Mouse (Mus musculus) heart, embryonic 14.5 days (tissue): Measurements from ENCODE around the gene Ak1. TPM values are rescaled to one million over a fixed set of nuclear protein-coding genes. Genes with fewer than 3 reads are reported as not detected.

Experiments used
- ATAC-seq: fragments of 200-750 bp; cut with Nextera tagmentation; 2 replicates; pipeline ENCODE4 v1.8.0; 2017; ENCODE audit warnings: low read depth, moderate TSS enrichment; ENCODE audit not compliant: insufficient number of reproducible peaks, insufficient read depth, low FRiP score
- H3K27ac ChIP-seq, 2 experiments: fragments of 200-500 bp in 1 of 2; fragments of 300-500 bp in 1 of 2; sonication (generic) in 1 of 2; replicated peaks in 1 of 2; 2 replicates each; pipeline ENCODE4 v1.5.1; 2012 to 2014; ENCODE audit warnings: low read depth in 2 of 2, low read length in 2 of 2, control low read depth in 1 of 2, mild to moderate bottlenecking in 1 of 2, mixed read lengths in 1 of 2; ENCODE audit not compliant: control insufficient read depth in 1 of 2, insufficient read depth in 1 of 2
- H3K27me3 ChIP-seq: fragments of 300-500 bp; sonication (generic); 2 replicates; pipeline ENCODE4 v1.6.1; 2014; ENCODE audit warnings: mild to moderate bottlenecking, low read length, control low read depth; ENCODE audit not compliant: control insufficient read depth, insufficient read depth
- H3K36me3 ChIP-seq: fragments of 300-500 bp; sonication (generic); 2 replicates; pipeline ENCODE4 v1.6.1; 2014; ENCODE audit warnings: mild to moderate bottlenecking, control low read depth, low read length, mixed read lengths; ENCODE audit not compliant: control insufficient read depth, insufficient read depth
- H3K4me1 ChIP-seq, 2 experiments: fragments of 200-500 bp in 1 of 2; fragments of 300-500 bp in 1 of 2; sonication (generic) in 1 of 2; 2 replicates each; pipeline ENCODE4 v1.6.1; 2012 to 2014; ENCODE audit warnings: low read length in 2 of 2, control low read depth in 1 of 2, mixed read lengths in 1 of 2; ENCODE audit not compliant: control insufficient read depth in 2 of 2, insufficient read depth in 2 of 2
- H3K4me2 ChIP-seq: fragments of 300-500 bp; sonication (generic); 2 replicates; pipeline ENCODE4 v1.6.1; 2014; ENCODE audit warnings: mild to moderate bottlenecking, low read length
- H3K4me3 ChIP-seq, 2 experiments: fragments of 200-500 bp in 1 of 2; fragments of 300-500 bp in 1 of 2; sonication (generic) in 1 of 2; 2 replicates each; pipeline ENCODE4 v1.5.1; 2012 to 2014; ENCODE audit warnings: low read length in 2 of 2, mild to moderate bottlenecking in 2 of 2, control low read depth in 1 of 2, low read depth in 1 of 2, moderate library complexity in 1 of 2; ENCODE audit not compliant: control insufficient read depth in 1 of 2, insufficient read depth in 1 of 2
- H3K9ac ChIP-seq: fragments of 300-500 bp; sonication (generic); 2 replicates; pipeline ENCODE4 v1.6.1; 2014; ENCODE audit warnings: mild to moderate bottlenecking, low read length
- H3K9me3 ChIP-seq: fragments of 300-500 bp; sonication (generic); 2 replicates; pipeline ENCODE4 v1.6.1; 2016; ENCODE audit warnings: low read length, control low read depth; ENCODE audit not compliant: control insufficient read depth
- WGBS: fragments of 180-500 bp; shearing (Covaris S2); extraction: QIAGEN DNeasy Blood & Tissue Kit; methylation state at CpG from one replicate; pipeline ENCODE4 v1.1.7; 2014; 5-methylcytosine and 5-hydroxymethylcytosine counted together
- polyA plus RNA-seq: library from polyadenylated mRNA; unstranded; fragments of >200 nt; fragmentation: Nextera tagmentation; extraction: Ambion mirVana; gene quantifications from 2 replicates; pipeline ENCODE4 v1.2.1, GENCODE M21; 2014

Ak1 gene
- polyA plus RNA-seq, 1 experiment from 2014 or later, result 336 TPM

DNA sequence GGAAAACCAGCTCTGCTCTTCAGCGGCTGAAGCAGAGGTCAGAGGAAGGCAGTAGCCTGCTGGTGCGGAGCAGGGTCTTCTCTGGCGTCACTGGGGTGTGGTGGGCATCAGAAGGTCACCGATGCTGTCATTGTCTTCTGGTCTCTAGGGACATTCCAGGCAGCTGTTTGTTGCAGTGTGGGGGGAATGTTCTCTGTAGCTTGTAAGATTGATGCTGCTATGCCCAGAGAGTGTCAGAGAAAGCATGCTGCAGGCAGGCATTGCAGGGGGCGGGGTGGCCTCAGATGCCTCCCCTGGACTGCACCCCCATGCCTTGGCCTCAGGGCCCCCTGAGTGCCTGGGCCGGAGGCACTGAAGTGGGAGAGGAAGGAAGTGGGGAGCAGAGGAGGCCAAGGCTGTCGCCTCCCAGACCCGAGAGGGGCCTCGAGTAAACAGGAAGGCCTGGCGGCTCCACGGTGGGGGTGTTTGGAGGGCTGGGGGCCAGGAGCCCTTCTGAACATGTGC is 16.3 kb downstream of the Ak1 start:
- 0 out of 2 replicates have a peak overlapping the region, but pooled peaks have one; percentile 9 for H3K4me2 ChIP-seq
- peak overlapping the region; percentile 59; the same call in 1 of the 2 replicates for H3K9ac ChIP-seq
- peak; percentile 64 for ATAC-seq
- H3K4me1 ChIP-seq, result peaks cover 30 to 41% of the 10 kb centered on the region in 2 experiments
- no peak overlapping the region for H3K4me3 ChIP-seq
- H3K27ac ChIP-seq, result peak overlapping the region; percentile 50 to 69
- H3K9me3 ChIP-seq, result no peaks in the 10 kb centered on the region
- H3K36me3 ChIP-seq, result peaks cover 35% of the 10 kb centered on the region
- 10% methylated on average over 11 of the region's 11 CpGs for WGBS
- no peaks in the 10 kb centered on the region for H3K27me3 ChIP-seq

DNA sequence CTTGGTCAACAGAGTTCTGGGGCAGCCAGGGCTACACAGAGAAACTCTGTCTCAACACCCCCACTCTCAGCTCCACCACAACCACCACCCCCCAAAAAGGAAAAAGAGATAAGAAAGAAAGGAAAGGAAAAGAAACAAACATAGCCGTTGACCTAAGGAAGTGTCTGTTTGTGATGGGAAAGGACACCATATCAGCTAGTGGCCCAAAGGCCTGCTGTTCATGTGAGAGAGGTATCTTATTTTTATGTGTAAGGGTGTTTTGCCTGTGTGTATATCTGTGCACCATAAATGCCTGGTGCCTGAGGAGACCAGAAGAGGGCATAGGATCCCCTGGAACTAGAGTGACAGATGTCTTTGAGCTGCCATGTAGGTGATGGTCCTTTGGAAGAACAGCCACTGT is 18.1 kb downstream of the Ak1 start:
- Histone ChIP-seq H3K36me3 (peaks cover 17% of the 10 kb centered on the region), H3K4me1 (peaks cover 34 to 42% of the 10 kb centered on the region in 2 experiments), H3K27ac (peak overlapping the region in 1 of 2 experiments; percentile 57; a peak in 2 of 4 replicates), H3K4me2 (no peak overlapping the region), H3K9me3 (no peaks in the 10 kb centered on the region), H3K4me3 (no peak overlapping the region), H3K27me3 (no peaks in the 10 kb centered on the region), H3K9ac (no peak overlapping the region)
- ATAC-seq, result no peak
- WGBS, result 58% methylated on average over 1 of the region's 1 CpGs

DNA sequence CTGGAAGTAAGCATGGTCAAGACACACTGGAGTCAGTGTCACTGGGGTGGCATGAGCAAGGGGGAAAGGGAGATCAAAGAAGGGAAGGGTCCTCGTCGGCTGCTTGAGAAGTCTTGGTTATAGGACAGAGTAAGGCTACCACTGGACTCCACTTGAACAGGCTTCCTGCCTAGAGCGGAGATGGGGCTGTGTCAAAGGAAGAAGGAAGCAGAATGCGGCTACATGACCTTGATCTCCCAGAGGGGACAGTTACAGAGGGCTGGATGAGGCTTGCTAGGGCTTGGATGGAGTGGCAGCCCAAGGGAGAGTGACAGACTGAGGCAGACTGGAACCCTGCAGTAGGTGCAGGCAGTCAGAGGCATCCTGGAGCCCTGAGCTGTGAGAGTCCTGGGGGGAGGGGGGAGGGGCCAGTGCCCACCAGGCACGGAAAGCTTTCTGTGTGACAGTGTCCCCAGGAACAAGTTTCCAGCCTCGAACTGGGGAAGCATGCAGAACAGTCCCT is 19.0 kb downstream of the Ak1 start:
- Histone ChIP-seq H3K27ac (peak overlapping the region in 1 of 2 experiments; percentile 16; a peak in 1 of 4 replicates), H3K4me3 (no peak overlapping the region), H3K27me3 (no peaks in the 10 kb centered on the region), H3K9ac (no peak overlapping the region), H3K4me1 (peaks cover 43 to 50% of the 10 kb centered on the region in 2 experiments), H3K4me2 (no peak overlapping the region), H3K36me3 (peaks cover 8% of the 10 kb centered on the region), H3K9me3 (no peaks in the 10 kb centered on the region)
- no peak for ATAC-seq
- 44% methylated on average over 6 of the region's 6 CpGs for WGBS

DNA sequence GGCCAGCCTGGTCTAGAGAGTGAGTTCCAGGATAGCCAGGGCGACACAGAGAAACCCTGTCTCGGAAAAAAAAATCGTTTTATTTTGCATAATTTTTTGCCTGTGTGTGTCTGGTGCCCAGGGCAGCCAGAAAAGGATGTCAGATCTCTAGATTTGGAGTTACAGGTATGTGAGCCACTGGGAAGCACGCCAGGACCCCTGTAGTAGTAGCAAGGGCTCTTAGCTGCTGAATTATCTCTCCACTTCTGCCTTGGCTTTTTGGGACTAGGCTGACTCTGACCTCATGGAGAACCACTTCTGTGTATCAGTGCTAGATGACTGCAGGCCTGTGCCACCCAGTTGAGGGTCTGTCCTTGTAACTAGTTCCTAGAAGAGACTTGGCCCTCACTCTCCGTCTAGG is 20.3 kb downstream of the Ak1 start:
- Histone ChIP-seq H3K27ac (peak overlapping the region; percentile 53 to 67; a peak in 3 of 4 replicates), H3K4me2 (no peak overlapping the region), H3K9ac (no peak overlapping the region), H3K9me3 (no peaks in the 10 kb centered on the region), H3K4me1 (peaks cover 43 to 54% of the 10 kb centered on the region in 2 experiments), H3K27me3 (no peaks in the 10 kb centered on the region), H3K4me3 (no peak overlapping the region), H3K36me3 (peaks cover under 1% of the 10 kb centered on the region; the same call in 1 of the 2 replicates)
- no peak for ATAC-seq
- WGBS, result 72% methylated on average over 5 of the region's 5 CpGs

DNA sequence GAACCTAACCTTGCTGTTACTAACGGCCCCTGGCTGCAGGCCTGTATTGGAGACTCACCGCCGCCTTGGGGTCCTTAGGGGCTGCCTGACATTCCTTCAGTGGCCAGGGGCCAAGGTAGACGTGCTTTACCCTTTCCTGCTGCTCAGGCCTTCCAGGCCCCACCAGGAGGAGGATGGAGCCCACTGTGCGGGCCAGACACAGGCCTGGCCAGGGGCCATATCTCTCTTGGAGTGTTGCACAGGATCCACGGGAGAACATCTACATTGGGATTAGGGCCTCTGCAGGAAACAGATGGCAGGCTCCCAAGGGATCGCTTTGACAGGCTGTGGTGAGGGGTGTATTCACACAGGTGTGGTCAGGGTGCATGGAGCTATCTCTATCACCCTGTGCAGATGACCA is 21.3 kb downstream of the Ak1 start:
- H3K27ac ChIP-seq, result peak overlapping the region; percentile 53 to 67
- H3K4me1 ChIP-seq, result peaks cover 41 to 49% of the 10 kb centered on the region in 2 experiments
- H3K9ac ChIP-seq, result no peak overlapping the region; the same call in 1 of the 2 replicates

DNA sequence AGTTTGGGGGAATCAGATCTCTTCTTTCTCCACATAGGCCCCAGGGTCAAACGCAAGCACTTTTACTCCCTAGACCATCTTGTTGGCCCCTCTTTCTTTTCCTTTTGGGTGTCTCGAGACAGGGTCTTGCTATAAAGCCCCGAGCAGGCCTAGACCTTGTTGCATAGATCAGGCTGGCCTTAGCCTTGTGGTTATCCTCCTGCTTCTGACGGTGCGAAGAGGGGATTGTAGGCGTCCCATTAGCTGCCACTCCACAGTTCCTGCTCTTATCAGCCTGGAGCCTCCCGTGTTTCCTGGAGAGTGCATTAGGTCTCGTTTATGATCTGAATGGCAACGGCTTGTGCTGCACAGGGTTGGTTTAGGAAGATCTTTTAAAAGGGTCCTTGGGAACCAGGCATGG is 22.5 kb downstream of the Ak1 start:
- Histone ChIP-seq H3K27ac (peak overlapping the region in 1 of 2 experiments; percentile 90; a peak in 2 of 4 replicates), H3K4me2 (no peak overlapping the region), H3K36me3 (peaks cover 4% of the 10 kb centered on the region; the same call in 1 of the 2 replicates), H3K9me3 (no peaks in the 10 kb centered on the region), H3K9ac (no peak overlapping the region), H3K27me3 (no peaks in the 10 kb centered on the region), H3K4me1 (peaks cover 37 to 44% of the 10 kb centered on the region in 2 experiments), H3K4me3 (no peak overlapping the region)
- ATAC-seq, result no peak
- 42% methylated on average over 9 of the region's 9 CpGs for WGBS

More for the DNA sequence above, 21.3 kb downstream of the Ak1 start:
- ATAC-seq, result peak; percentile 54
- 22% methylated on average over 7 of the region's 7 CpGs for WGBS
- no peak overlapping the region for H3K4me2 ChIP-seq
- H3K36me3 ChIP-seq, result no peaks in the 10 kb centered on the region
- no peaks in the 10 kb centered on the region for H3K27me3 ChIP-seq
- no peak overlapping the region for H3K4me3 ChIP-seq
- no peaks in the 10 kb centered on the region for H3K9me3 ChIP-seq

DNA sequence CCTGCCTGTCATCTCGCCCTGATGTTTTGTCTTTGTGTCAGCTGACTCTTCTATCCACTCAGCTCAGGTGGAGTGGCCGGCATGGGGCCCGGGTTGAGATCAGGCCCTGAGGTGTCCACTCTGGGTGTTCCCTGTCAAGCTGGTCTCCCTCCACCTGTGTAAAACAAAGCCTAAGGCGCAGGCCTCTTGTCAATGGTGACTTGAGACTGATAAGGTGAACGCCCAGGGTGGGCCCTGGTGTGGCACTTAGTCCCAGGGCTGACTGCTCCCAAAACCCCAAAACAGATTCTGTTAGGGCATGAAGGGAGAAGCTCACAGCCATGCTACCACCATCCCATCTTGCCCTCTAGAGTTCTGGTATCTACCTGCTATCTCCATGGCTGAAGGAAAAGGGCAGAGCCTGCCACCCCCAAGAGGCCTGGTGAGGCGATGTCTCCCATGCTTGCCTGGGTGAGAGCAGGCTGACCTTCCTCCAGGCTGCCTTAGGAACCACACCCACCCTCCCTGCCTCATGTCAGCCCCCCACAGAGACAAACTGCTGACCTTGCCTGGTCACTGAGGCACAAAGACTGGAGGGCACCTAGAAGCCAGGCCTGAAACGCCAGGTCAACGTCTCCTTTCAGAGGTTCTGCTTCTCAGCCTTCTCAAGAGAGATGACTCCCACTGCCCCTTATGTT is 23.4 kb downstream of the Ak1 start:
- ATAC-seq, result no peak
- H3K27me3 ChIP-seq, result no peaks in the 10 kb centered on the region
- WGBS, result 72% methylated on average over 8 of the region's 8 CpGs
- H3K9me3 ChIP-seq, result no peaks in the 10 kb centered on the region
- H3K4me3 ChIP-seq, result no peak overlapping the region
- peaks cover 8% of the 10 kb centered on the region; the same call in 1 of the 2 replicates for H3K36me3 ChIP-seq
- peaks cover 37 to 44% of the 10 kb centered on the region in 2 experiments for H3K4me1 ChIP-seq
- no peak overlapping the region for H3K9ac ChIP-seq
- H3K4me2 ChIP-seq, result no peak overlapping the region
- peak overlapping the region; percentile 4 to 90; a peak in 2 of 4 replicates for H3K27ac ChIP-seq
